Mouse (Mus musculus): ENCODE data around the gene Rab2b. TPM values are rescaled to one million over a fixed set of nuclear protein-coding genes. Genes with fewer than 3 reads are reported as not detected.
A peak's percentile ranks its signal among the peaks of the same experiment; 100 is the strongest.

Rab2b gene
- polyA plus RNA-seq, 1 experiment: 23.2 TPM

GRCm38 (mm10) chr14:52316441-52317225 is 37.3 kb upstream of the Rab2b start:
- no peak for TF ChIP-seq EP300 (IDR thresholded peaks at IDR 0.05; ENCODE audit: insufficient read depth, low read depth, low read length)
- TF ChIP-seq CTCF (IDR thresholded peaks at IDR 0.05; ENCODE audit: low read depth, low read length): no peak
- TF ChIP-seq POLR2A (IDR thresholded peaks at IDR 0.05; ENCODE audit: insufficient read depth, low read length): no peak
- no peaks in the 10 kb centered on the region for H3K27me3 ChIP-seq (ENCODE audit: control insufficient read depth, insufficient read depth, low read length, poor library complexity, severe bottlenecking)
- no peaks in the 10 kb centered on the region for H3K9me3 ChIP-seq (replicated peaks; ENCODE audit: control insufficient read depth, insufficient read depth, low read length, poor library complexity, severe bottlenecking)
- no peaks in the 10 kb centered on the region for H3K4me1 ChIP-seq (ENCODE audit: control insufficient read depth, insufficient read depth, low read length)
- H3K36me3 ChIP-seq (ENCODE audit: control insufficient read depth, insufficient read depth, low read length, poor library complexity, severe bottlenecking): no peaks in the 10 kb centered on the region
- peak overlapping the region; percentile 61 for H3K9ac ChIP-seq (ENCODE audit: low read depth, poor library complexity, severe bottlenecking)
- H3K27ac ChIP-seq (ENCODE audit: insufficient read depth, low read length): peak overlapping the region; percentile 14; the same call in 1 of the 2 replicates
- peak overlapping the region; percentile 78 for H3K4me3 ChIP-seq (ENCODE audit: low read depth, low read length)

- Histone ChIP-seq H3K9ac (ENCODE audit: low read depth, poor library complexity, severe bottlenecking) (peak overlapping the region; percentile 61), H3K4me1 (ENCODE audit: control insufficient read depth, insufficient read depth, low read length) (no peaks in the 10 kb centered on the region), H3K9me3 (replicated peaks; ENCODE audit: control insufficient read depth, insufficient read depth, low read length, poor library complexity, severe bottlenecking) (no peaks in the 10 kb centered on the region), H3K27me3 (ENCODE audit: control insufficient read depth, insufficient read depth, low read length, poor library complexity, severe bottlenecking) (no peaks in the 10 kb centered on the region), H3K36me3 (ENCODE audit: control insufficient read depth, insufficient read depth, low read length, poor library complexity, severe bottlenecking) (no peaks in the 10 kb centered on the region), H3K27ac (ENCODE audit: insufficient read depth, low read length) (no peak overlapping the region), H3K4me3 (ENCODE audit: low read depth, low read length) (peak overlapping the region; percentile 78)
- no peak for TF ChIP-seq EP300 (IDR thresholded peaks at IDR 0.05; ENCODE audit: insufficient read depth, low read depth, low read length)
- TF ChIP-seq POLR2A (IDR thresholded peaks at IDR 0.05; ENCODE audit: insufficient read depth, low read length): no peak
- TF ChIP-seq CTCF (IDR thresholded peaks at IDR 0.05; ENCODE audit: low read depth, low read length): no peak
Measured at GRCm38 (mm10) chr14:52315792-52316440, 36.6 kb upstream of the Rab2b start.

- TF ChIP-seq CTCF (IDR thresholded peaks at IDR 0.05; ENCODE audit: low read depth, low read length) (no peak), EP300 (IDR thresholded peaks at IDR 0.05; ENCODE audit: insufficient read depth, low read depth, low read length) (no peak), POLR2A (IDR thresholded peaks at IDR 0.05; ENCODE audit: insufficient read depth, low read length) (no peak)
- Histone ChIP-seq H3K27me3 (ENCODE audit: control insufficient read depth, insufficient read depth, low read length, poor library complexity, severe bottlenecking) (no peaks in the 10 kb centered on the region), H3K36me3 (ENCODE audit: control insufficient read depth, insufficient read depth, low read length, poor library complexity, severe bottlenecking) (no peaks in the 10 kb centered on the region), H3K4me1 (ENCODE audit: control insufficient read depth, insufficient read depth, low read length) (no peaks in the 10 kb centered on the region), H3K4me3 (ENCODE audit: low read depth, low read length) (peak overlapping the region; percentile 78), H3K9ac (ENCODE audit: low read depth, poor library complexity, severe bottlenecking) (peak overlapping the region; percentile 61), H3K9me3 (replicated peaks; ENCODE audit: control insufficient read depth, insufficient read depth, low read length, poor library complexity, severe bottlenecking) (no peaks in the 10 kb centered on the region), H3K27ac (ENCODE audit: insufficient read depth, low read length) (no peak overlapping the region)
Measured at GRCm38 (mm10) chr14:52315283-52315780, 36.0 kb upstream of the Rab2b start.

GRCm38 (mm10) chr14:52314808-52315150 is 35.4 kb upstream of the Rab2b start:
- Histone ChIP-seq H3K27ac (ENCODE audit: insufficient read depth, low read length) (no peak overlapping the region), H3K36me3 (ENCODE audit: control insufficient read depth, insufficient read depth, low read length, poor library complexity, severe bottlenecking) (no peaks in the 10 kb centered on the region), H3K9ac (ENCODE audit: low read depth, poor library complexity, severe bottlenecking) (no peak overlapping the region; the same call in 1 of the 2 replicates), H3K9me3 (replicated peaks; ENCODE audit: control insufficient read depth, insufficient read depth, low read length, poor library complexity, severe bottlenecking) (no peaks in the 10 kb centered on the region), H3K27me3 (ENCODE audit: control insufficient read depth, insufficient read depth, low read length, poor library complexity, severe bottlenecking) (no peaks in the 10 kb centered on the region), H3K4me3 (ENCODE audit: low read depth, low read length) (peak overlapping the region; percentile 25), H3K4me1 (ENCODE audit: control insufficient read depth, insufficient read depth, low read length) (no peaks in the 10 kb centered on the region)
- no peak for TF ChIP-seq CTCF (IDR thresholded peaks at IDR 0.05; ENCODE audit: low read depth, low read length)
- no peak for TF ChIP-seq POLR2A (IDR thresholded peaks at IDR 0.05; ENCODE audit: insufficient read depth, low read length)
- TF ChIP-seq EP300 (IDR thresholded peaks at IDR 0.05; ENCODE audit: insufficient read depth, low read depth, low read length): no peak

- no peak for TF ChIP-seq EP300 (IDR thresholded peaks at IDR 0.05; ENCODE audit: insufficient read depth, low read depth, low read length)
- TF ChIP-seq POLR2A (IDR thresholded peaks at IDR 0.05; ENCODE audit: insufficient read depth, low read length): no peak
- no peak for TF ChIP-seq CTCF (IDR thresholded peaks at IDR 0.05; ENCODE audit: low read depth, low read length)
- no peaks in the 10 kb centered on the region for H3K27me3 ChIP-seq (ENCODE audit: control insufficient read depth, insufficient read depth, low read length, poor library complexity, severe bottlenecking)
- H3K4me3 ChIP-seq (ENCODE audit: low read depth, low read length): peak overlapping the region; percentile 25
- H3K36me3 ChIP-seq (ENCODE audit: control insufficient read depth, insufficient read depth, low read length, poor library complexity, severe bottlenecking): no peaks in the 10 kb centered on the region
- no peaks in the 10 kb centered on the region for H3K9me3 ChIP-seq (replicated peaks; ENCODE audit: control insufficient read depth, insufficient read depth, low read length, poor library complexity, severe bottlenecking)
- H3K27ac ChIP-seq (ENCODE audit: insufficient read depth, low read length): no peak overlapping the region
- no peaks in the 10 kb centered on the region for H3K4me1 ChIP-seq (ENCODE audit: control insufficient read depth, insufficient read depth, low read length)
- 0 out of 2 replicates have a peak overlapping the region, but pooled peaks have one; percentile 3 for H3K9ac ChIP-seq (ENCODE audit: low read depth, poor library complexity, severe bottlenecking)
Measured at GRCm38 (mm10) chr14:52313931-52314807, 34.8 kb upstream of the Rab2b start.

Data from ES-Bruce4 (cell line).